Mouse (Mus musculus) layer of hippocampus, adult 9-10 months (tissue): ENCODE data around the gene Fbxo36.

ENCODE experiments used
- DNase-seq: peaks from one replicate; pipeline ENCODE4 v3.0.0; 2022; ENCODE audit warnings: low spot score

Fbxo36 gene

GRCm38 (mm10) chr1:84859597-84859996, 20.0 kb downstream of the Fbxo36 start:
- DNase-seq, result no peak

GRCm38 (mm10) chr1:84860360-84861254, 21.0 kb downstream of the Fbxo36 start:
- DNase-seq, result no peak

- DNase-seq, result no peak
Measured at GRCm38 (mm10) chr1:84861255-84861630, 21.6 kb downstream of the Fbxo36 start.

GRCm38 (mm10) chr1:84864645-84865044, 25.0 kb downstream of the Fbxo36 start:
- DNase-seq, result no peak

GRCm38 (mm10) chr1:84866231-84866630, 26.6 kb downstream of the Fbxo36 start:
- DNase-seq, result no peak

GRCm38 (mm10) chr1:84866706-84867230, 27.1 kb downstream of the Fbxo36 start:
- DNase-seq, result no peak

- no peak for DNase-seq
Measured at GRCm38 (mm10) chr1:84868311-84868710, 28.7 kb downstream of the Fbxo36 start.

- DNase-seq, result no peak
Measured at GRCm38 (mm10) chr1:84868841-84869240, 29.2 kb downstream of the Fbxo36 start.

GRCm38 (mm10) chr1:84869498-84869897, 29.9 kb downstream of the Fbxo36 start:
- DNase-seq, result no peak

- DNase-seq, result no peak
Measured at GRCm38 (mm10) chr1:84871131-84871530, 31.5 kb downstream of the Fbxo36 start.

GRCm38 (mm10) chr1:84872105-84872504, 32.5 kb downstream of the Fbxo36 start:
- DNase-seq, result no peak

GRCm38 (mm10) chr1:84872939-84873338, 33.3 kb downstream of the Fbxo36 start:
- DNase-seq, result no peak

GRCm38 (mm10) chr1:84877590-84877989, 37.9 kb downstream of the Fbxo36 start:
- no peak for DNase-seq

GRCm38 (mm10) chr1:84879571-84880120, 40.0 kb downstream of the Fbxo36 start:
- no peak for DNase-seq

GRCm38 (mm10) chr1:84881248-84882065, 41.8 kb downstream of the Fbxo36 start:
- peak; percentile 10 for DNase-seq

GRCm38 (mm10) chr1:84882066-84882532, 42.5 kb downstream of the Fbxo36 start:
- DNase-seq, result no peak

GRCm38 (mm10) chr1:84882937-84883336, 43.3 kb downstream of the Fbxo36 start:
- no peak for DNase-seq

GRCm38 (mm10) chr1:84883889-84884288, 44.2 kb downstream of the Fbxo36 start:
- no peak for DNase-seq

GRCm38 (mm10) chr1:84885174-84885573, 45.5 kb downstream of the Fbxo36 start:
- DNase-seq, result no peak

GRCm38 (mm10) chr1:84885921-84886320, 46.3 kb downstream of the Fbxo36 start:
- no peak for DNase-seq

- DNase-seq, result no peak
Measured at GRCm38 (mm10) chr1:84889330-84890004, 49.8 kb downstream of the Fbxo36 start.

- no peak for DNase-seq
Measured at GRCm38 (mm10) chr1:84890005-84890393, 50.4 kb downstream of the Fbxo36 start.
